Mouse (Mus musculus) gastrocnemius, postnatal 10 days (tissue): ENCODE measurements around the gene C8a. TPM values are rescaled to one million over a fixed set of nuclear protein-coding genes. Genes with fewer than 3 reads are reported as not detected.

Experiments used
- DNase-seq: peaks from one replicate; pipeline ENCODE4 v3.0.0; 2021; ENCODE audit warnings: mixed read lengths
- long read RNA-seq, 2 experiments: library from polyadenylated mRNA; stranded (forward); transcript quantifications; one replicate each; pipeline ENCODE4 v2.0.0; 2021
- total RNA-seq, 2 experiments: library from RNA; stranded (reverse); gene quantifications; 2 replicates each; pipeline ENCODE4 v1.2.3; 2021

The C8a gene
- not detected for total RNA-seq
- long read RNA-seq, experiment 1: 0 reads
- long read RNA-seq, experiment 2: 0 reads

DNA sequence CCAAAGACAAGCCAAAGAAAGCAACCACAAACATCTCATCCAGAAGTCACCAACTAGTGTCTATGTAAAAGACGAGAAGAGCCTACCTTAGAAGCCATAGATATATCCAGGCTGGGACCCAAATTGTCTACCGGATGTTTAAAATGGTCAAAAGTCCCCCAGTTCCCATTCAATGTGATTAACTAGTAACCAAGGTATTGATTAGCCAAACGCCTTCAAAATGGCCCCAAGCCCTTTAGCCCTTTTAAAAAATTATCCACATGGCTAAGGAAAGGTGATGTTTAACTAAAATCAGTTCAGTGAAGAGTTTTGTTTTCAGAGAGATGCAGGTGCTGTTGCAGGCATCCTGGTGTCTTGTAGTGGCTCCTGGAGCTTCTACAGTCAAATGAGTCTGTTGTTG is at the start of gene C8a:
Gene C8a, minus strand, starts transcription at position 76 of the 400 bp plus-strand sequence.
- DNase-seq: no peak

DNA sequence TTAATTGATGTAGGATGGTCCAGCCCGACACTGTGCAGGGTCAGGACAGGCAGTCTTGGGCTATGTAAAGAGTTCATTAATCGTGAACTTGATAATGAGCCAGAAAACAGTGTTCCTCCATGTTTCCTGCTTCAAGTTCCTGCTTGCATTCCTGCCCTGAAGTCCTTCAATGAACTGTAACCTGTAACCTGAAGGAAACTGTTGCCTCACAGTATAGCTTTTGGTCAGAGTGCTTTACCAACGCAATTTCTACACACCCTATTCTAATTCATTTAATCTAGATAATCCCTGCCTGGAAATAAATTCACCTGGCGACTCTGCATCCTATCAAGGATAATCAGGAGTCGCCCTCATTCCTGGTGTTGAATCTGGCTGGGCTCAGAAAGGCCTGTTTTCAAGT is 49.2 kb upstream of the C8a start:
- DNase-seq: no peak

DNA sequence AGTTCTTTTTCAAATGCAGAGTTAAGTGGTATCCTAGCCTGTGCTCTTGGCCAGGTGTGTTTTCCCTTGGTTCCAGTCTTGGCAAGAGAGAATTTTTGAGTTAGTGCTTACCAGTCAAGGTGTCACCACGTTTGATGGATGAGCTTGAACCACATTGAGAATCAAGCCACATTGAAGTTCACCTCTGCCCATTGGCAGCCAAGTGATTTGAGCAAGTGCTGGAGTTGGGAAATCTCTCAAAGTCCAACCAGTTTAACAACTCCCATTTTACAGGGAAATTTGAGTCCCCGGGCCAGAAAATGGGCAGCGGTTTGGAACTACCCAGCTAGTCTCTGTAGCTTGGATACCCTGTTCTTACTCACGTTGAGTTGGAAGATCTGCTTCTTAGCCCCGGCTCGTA is 41.8 kb upstream of the C8a start:
- no peak for DNase-seq

DNA sequence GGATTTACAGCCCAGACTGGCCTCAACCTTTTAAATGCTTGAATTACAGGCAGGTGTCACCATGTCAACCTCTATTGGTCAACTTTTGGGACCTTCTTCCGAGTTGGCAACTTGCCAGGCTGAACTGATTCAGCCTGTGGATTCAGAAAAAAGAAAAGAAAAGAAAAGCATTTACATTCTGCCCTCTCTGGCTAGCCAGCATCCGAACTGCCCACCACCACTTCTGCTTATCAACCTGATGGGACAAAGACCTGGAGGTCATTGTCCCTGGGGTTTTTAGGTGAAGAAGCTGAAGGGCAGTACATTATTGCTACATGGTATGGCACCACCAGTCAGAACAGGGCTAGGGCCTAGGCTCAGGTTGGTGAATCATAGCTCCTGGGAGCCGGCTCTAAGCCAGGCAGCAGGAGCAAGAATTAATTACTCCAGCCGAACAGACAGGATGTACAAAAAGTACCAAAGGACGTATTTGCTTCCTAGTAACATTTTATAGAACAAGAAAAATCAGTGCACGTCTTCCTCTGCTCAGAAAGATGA is 38.6 kb upstream of the C8a start:
- DNase-seq: no peak

DNA sequence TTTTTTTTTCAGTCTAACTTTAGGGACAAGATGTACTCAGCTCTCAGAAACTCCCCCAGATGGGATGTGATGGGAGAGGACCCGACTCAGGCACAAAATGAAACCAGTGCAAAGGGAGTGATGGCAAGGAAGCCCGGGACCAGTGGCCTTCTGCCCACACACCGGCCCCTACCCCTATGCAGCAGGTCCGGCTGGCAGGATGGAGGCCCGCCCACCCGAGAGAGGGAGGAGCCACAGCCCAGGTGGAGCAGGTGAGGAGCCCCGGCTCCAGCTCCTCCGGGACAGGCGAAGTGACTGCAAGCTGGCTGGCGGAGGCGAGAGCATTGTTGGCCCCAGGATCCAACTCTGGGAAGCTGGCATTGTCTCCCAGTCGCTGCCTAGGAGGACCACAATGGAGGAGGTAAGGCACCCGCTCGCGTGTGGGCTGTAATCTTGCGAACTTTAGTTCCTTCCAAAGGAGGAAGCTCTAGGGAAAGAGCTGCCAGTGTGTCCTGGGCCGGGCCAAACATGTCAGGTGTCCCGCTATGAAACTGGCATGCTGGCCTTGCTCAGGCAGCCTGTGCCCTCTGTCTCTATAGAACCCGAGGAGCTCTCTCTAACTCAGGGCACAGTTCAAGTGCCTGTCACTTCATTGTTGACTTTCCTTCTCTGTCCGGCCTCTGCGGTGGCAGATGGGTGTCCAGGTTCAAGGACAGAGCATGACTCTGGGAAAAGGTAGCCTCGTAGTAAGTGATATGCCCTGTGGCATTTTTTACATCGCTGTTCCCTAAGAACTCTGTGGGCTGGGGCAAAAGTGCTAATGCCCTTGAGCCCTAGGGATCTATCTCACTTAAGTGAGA is 37.3 kb upstream of the C8a start, which contains the start of gene Fyb2:
Gene Fyb2, plus strand, starts transcription at position 166 of the 839 bp plus-strand sequence.
- no peak for DNase-seq

DNA sequence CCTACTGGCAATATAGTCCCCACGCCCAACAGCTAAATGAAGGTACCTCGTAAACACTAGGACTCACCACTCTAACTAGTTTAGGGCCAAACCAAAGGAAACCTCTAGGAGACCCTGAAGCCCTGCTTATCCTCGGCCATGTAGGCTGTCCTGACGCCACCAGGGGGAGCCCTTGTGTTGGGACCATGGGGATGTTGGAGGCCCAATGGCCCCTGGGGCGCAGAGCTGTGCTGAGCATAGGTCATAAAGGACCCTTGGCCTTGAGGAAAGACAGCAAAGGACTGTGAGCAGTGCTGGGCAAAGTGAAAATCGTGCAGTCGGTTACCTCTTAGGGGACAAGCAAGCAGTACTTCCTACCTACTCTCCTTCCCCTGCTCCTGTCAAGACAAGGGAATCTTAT is 35.5 kb upstream of the C8a start:
- DNase-seq: peak; percentile 85

DNA sequence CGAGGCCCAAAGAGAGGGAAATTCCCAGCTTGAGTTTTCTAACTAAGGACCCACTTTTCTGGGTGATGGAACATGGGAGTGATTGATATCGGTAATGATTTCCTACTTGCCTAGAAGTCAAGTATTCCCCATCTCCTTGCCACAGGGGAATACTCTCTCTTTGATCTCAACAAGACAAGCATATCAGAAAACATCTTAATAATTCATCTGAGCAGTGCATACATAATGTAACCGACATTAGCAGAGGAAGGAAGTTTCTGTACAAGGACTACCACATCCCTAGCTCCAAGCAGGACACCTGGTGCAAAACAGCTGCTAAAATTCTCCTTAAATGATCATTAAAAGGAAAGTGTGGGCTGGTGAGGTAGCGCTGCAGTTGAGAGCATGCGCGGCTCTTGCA is 28.9 kb upstream of the C8a start:
- no peak for DNase-seq

DNA sequence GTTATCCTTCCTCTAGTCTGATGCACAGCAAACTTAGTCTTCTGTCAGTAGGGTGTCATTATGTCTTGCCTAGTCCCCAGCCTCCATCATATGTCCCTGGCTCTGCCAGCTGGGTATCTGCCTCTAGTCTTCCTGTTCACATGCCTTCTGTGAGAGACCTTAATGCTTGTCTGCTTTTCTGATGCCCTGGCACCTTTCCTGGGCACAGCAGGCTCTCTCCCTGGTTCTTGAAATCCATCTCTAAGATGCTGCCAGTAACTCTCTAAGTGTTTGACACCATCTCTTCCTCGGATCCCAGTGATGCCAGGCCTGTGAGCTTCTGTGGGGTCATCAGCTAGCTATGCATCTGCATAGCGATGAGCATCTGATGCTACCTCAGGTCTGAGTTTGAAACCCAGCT is 26.6 kb upstream of the C8a start:
- DNase-seq: no peak

DNA sequence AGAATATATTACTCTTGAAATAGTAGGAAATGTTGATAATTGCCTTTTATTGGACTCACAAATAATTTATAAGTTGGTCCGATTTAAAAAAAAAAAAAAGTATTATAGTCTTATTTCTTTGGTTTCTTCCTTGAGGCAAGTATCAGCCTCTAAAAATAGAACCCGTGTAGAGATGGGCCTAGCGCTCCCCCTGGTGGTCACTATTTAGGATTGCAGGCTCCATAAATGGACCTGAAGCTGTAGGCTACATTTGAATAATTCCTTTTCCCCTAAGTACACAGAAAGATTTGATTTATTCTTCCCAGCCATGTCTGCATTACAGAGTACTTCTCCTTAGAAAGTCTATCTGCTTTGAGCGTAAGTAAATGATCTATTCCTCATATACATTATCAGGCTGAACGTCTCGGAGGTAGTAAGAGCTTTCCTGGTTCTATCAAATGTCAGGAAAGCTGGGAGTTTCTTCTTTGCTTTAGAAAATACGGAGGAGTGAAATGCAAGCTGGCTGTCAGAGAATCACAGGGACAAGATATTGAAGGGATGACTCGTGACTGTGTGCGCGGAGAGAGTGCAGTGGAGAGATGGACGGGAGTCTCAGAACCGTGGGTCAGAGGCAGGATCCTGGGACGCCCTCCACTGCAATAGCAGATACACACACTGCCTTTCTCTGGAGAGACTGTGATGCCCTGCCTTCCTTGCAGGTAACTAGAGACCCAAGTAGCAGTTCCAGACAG is 18.0 kb upstream of the C8a start:
- DNase-seq: peak; percentile 50

DNA sequence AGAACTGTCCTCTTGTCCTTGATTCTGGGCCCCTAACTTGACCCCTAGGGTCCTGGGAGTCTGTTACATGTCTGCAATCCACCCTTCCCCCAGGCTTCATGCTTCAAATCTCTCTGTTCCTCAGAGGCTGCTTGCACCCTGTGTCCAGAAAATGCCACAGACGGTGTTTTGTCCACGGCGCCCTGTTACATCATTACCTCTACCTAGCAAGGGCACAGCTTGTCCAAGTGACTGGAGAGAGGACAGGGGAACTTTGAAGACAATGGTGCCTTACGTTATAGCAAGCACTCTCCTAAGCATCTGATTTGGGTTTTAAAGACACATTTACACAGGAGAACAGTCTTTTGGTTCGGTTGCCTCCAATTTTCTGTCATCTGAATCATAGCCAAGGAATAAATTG is 17.4 kb upstream of the C8a start:
- no peak for DNase-seq

DNA sequence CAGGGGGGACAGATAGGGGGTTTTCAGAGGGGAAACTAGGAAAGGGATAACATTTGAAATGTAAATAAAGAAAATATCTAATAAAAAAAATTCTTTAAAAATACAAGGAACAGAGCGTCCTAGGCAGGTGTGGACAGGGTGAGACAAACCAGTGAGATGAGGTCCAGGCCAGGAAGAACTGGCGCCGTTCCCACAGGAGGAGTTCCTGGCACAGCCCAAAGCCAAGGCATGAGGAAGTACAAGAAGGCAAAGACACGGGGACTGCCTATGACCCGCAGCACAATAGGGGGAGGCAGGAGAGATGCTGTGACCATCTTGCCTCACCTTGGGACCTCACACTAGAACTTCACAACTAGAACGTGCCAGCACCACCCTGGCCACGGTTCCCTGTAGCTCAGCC is 15.5 kb upstream of the C8a start:
- DNase-seq: no peak

DNA sequence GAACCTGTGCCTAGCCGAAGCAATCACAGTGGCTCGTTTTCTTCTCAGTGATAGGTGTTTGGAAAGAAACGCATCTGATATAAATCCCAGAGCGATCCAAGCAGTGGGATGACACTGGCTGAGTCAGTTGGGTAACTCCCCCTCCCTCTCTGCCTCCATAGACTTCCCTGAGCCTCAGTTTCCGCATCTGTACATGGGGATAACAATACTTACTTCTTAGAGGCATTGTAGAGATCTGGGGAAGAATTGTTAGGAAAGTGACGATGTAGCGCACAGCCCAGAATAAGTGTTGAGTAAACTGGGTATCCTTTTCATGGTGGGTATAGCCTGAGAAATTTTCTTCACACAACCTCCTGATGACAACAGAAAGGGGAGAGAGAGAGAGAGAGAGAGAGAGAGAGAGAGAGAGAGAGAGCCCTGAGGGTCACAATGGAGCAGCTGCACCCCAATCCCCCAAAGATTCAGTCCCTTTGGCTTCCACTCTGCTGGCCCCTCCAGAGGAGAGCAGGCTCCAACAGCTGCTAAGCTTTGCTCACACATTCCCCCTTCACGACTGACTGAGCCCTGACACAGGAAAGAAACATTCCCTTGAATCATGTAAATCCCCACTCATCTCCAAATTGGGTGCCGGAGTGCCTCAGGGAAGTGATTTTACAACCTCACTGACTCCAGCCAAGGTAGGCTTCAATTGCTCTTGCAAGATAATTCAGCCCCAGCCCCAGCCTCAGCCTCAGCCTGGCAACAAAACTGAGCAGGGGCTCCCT is 12.5 kb upstream of the C8a start:
- no peak for DNase-seq

DNA sequence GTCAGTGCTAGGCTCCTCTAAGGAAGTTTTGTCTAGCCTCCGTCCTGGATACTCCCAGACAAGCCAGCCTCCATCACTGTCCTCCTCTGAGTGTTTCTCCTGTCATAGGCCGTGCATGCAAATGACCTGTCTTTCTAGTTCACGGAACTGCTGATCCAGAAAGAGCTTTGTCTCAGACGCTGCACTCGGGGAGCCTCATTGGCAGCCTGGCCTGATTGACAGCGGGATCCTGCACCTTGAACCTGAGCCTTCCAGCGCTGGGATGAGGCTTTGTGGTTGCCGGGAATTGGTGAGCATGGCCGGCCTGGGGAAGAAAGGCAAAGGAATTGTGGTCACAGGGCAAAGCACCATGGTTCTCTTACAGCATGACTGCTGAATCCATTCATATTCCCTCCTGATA is 11.3 kb upstream of the C8a start:
- DNase-seq: no peak

DNA sequence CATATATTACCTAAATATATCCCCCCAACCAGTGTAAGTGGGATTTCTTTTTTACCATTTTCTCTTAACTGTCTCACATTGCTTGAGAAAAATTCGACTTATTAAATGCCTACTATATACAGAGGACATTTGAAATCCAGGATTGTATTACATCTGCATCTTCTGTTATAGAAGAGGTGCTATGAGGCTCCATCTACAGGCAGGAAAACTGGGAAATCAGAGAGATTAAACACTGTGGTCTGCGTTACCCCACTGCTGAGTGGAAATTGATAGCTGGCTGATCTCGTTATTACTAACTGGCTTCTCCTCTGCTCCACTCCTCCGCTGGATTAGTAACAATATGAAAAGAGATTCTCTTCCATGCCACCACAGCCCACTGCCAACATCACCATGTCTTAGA is 366 bp downstream of the C8a start:
- no peak for DNase-seq

DNA sequence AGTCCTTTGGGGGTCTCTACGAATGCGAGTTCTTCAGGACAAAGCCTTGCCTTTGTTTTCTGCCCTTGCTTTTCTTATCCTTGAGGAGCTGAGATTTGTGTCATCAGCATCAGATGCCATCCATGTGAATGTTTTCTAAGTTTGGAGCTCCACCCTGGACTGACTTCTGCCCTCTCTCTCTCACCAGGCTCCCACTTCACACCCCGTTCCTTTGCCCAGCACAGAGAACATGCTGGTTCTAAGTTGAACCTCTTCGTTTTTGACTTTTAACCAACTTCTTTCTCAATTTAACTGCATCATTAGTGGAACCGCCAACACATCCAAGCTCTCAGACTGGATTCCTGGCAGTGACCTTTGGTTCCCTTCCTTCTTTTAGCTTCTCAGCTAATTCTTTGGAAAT is 6.0 kb downstream of the C8a start:
- DNase-seq: no peak

DNA sequence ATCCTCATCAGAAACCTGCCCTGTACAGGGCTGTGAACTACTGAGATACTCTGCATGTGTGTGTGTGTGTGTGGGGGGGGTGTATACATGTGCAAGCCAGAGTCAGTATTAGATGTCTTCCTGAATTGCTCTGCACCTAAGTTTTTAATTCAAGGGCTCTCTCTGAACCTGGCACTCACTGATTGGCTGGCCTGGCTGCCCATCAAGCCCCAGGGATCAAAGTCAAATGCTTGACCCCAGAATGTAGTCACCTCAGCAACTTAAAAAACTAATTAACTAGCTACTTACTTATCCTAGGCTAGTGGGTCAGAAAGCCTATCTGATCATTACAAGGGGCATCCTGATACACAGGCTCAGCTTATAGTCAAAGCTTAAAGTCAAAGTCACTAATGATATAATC is 6.6 kb downstream of the C8a start:
- DNase-seq: no peak

DNA sequence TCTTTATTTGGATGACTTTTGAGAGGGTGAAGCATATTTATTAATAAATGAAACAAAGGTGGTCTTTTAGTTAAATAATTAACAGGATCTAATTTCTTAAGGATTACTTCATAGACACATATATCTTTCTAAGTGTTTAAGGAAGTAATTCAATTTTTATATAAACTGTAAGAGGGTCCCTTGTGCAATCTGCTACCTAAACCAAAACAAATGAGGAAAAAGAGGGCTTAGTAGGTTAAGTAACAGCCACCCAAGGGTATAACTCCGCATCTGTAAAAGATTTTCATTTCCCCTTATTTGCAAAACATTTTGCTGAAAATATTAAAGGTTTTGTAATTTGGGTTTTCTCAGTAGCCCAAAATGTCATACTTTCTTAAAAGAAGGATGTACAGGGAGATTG is 11.8 kb downstream of the C8a start:
- no peak for DNase-seq

DNA sequence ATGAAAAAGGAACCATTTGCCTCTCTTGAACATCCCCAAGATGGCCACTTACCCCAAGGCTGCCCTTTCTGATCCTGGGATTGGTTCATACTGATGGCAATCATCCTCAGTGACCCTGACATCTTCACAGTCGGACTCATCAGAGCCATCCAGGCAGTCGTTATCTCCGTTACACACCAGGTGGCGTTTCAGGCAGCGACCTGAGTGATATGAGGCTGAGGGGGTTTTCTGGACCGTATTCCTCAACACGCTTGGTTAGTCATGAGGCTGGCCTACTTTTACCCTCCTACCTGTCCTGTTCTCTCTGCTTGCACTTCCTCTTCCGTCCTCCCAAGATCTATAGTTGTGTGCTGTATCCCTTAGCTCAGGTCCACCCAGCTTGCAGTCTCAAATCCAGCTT is 15.0 kb downstream of the C8a start:
- DNase-seq: no peak

DNA sequence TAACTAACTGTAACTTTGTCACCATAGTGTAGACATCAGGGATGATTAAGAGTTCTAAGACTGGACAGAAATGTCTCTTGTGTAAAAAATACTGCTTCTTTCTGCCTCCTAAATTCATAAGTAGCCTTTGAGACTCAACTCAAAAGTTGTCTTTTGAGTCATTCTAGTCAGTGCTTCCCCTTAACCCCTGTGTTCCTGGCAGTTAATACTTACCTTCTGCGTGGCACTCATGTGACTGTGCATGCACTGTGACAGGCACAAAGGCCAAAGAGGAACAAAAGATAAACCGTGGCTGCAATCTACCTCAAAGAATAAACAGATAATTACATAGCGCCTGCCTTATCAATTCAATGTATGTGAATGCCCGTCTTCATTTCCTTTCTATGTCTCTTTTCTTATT is 18.4 kb downstream of the C8a start:
- DNase-seq: no peak

DNA sequence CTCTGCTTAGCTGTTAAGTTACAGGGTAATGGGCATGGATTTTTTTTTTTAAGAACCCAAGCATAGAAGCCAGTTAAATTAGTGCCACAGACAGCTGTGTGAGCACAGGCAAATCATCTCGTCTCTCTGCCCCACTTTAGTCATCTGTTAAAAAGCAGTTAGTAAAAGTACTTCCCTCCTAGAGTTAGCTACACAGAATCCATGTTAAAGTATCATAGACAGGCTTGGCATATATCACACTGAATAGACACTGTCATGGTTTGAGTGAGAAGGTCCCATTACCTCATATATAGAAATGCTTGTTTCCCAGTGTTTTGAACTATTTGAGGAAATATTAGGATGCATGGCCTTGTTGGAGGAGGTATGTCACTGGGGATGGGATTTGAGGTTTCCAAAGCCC is 19.2 kb downstream of the C8a start, which contains the start of gene Gm17662:
Gene Gm17662, plus strand, starts transcription at position 301 of the 400 bp plus-strand sequence.
- no peak for DNase-seq

DNA sequence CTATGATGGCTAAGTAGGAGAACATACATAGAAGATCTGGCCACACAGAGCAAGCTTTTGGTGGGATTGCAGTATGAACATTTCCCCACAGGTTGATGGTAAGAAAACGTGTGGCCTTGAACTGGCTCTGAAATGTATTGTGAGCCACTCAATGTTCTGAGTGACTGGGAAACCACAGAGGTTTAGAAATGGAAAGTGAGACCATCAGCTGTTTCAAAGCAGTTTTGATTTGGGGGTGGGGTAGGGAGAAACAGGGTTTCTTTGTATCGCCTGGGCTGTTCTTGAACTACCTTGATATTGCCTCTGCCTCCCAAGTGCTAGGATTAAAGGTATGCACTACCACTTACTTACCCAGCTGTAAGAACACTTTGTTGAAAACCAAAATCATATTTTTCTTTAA is 21.0 kb downstream of the C8a start:
- no peak for DNase-seq

DNA sequence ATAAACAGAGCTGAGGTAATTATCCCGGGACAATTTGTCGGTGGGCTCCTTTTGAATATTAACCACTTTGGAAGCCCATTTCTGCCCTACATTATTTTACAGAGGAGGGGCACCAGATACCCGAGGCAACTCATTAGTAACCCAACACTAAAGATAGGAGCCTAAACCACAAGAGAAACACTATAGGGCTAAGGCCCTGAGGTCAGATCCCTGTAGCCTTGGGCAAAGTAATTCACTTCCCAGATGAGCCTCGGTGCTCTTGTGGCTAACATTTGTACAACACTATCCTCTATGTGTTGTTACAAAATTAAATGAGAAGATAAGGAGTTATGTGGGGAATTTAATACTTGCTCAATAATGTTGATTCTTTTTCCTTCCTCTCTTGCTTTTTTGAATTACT is 32.7 kb downstream of the C8a start:
- no peak for DNase-seq

DNA sequence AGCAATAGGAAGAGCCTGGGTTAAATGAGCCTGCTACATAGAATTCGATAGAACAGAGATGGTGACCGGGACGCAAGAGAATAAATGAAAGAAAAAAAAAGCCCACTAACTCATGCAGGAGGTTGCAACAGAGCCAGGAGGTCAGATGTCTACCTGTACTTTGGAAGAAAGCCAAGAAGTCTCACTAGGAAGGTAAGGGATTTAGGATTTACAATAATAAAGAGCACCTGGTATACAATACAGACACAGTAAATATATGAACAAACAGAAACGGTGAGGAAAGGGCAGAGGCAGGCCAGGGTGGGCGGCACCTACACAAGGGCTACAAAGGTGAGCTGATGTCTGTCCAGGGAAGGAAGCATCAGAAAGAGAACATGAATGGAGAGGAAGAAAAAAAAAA is 34.0 kb downstream of the C8a start:
- no peak for DNase-seq
